Mouse (Mus musculus): ENCODE data around the gene Olfr993. TPM values are rescaled to one million over a fixed set of nuclear protein-coding genes. Genes with fewer than 3 reads are reported as not detected.

The Olfr993 gene
- total RNA-seq (2014; rRNA removed) (not detected in 2 replicates), polyA plus RNA-seq (2012; rRNA removed) (not detected in 2 replicates)

DNA sequence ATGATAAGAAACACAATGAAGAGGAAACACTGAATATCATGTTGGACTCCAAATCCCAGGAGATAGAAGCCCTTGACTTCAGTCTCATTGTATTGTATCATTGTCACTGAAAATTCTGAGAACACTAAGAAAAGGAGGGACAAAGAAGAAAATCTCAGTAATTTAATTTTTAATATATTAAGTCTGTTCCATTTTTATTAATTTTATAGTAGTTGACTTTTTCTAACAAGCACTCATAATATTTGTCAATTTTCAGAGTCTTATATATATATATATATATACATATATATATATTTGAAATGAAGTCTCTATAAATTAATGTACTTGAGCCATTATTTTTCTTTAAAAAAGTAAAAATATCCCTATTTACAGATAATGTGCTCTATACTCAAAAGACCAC is at the start of gene Olfr993:
Olfr993 (minus strand) TSS at position 101 of the 400 bp plus-strand sequence.
- TF ChIP-seq POLR2A (IDR thresholded peaks at IDR 0.05; ENCODE audit: extremely low read depth, insufficient read depth, low read length) (no peak), CTCF (IDR thresholded peaks at IDR 0.05; ENCODE audit: low read depth, low read length) (no peak)
- Histone ChIP-seq H3K9ac (ENCODE audit: low read depth, low read length) (no peak within 1 kb of the TSS), H3K27me3 (ENCODE audit: control insufficient read depth, insufficient read depth, low read length) (no peaks in the 10 kb centered on the region), H3K36me3 (ENCODE audit: control insufficient read depth, insufficient read depth, low read length) (no peaks in the 10 kb centered on the region), H3K27ac (replicated peaks; ENCODE audit: insufficient read depth, low read depth, low read length) (no peak within 1 kb of the TSS), H3K4me1 (ENCODE audit: control insufficient read depth, insufficient read depth, low read length) (no peaks in the 10 kb centered on the region), H3K4me3 (ENCODE audit: insufficient read depth, low read depth, low read length) (no peak within 1 kb of the TSS), H3K79me2 (ENCODE audit: control insufficient read depth, insufficient read depth, low read length) (no peaks in the 10 kb centered on the region)
- DNase-seq (ENCODE audit: extremely low read depth, low read depth, low spot score), result no peak

DNA sequence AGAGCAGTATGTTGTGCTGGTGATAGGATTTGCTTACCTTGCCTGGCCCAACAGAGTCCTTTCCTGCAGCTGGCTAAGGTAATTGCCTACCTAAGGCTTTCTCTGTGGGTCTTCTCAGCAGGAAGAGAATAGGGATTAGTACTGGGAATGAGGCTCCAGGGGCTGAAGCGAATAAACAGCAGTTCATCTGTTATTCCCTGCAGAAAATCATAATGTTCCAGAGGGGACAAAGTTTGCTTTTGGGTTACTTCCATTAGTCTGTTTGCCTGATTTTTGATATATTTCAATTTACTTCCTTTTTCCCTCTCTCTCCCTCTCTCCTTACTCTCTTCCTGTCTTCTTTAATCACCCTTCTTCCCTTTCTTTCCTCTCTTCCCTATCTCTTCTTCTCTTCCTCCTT is 28.9 kb upstream of the Olfr993 start, which contains the start of gene Olfr995:
Olfr995 (minus strand) TSS at position 101 of the 400 bp plus-strand sequence.
- H3K27ac ChIP-seq (replicated peaks; ENCODE audit: insufficient read depth, low read depth, low read length), result no peak within 1 kb of the TSS
- no peak within 1 kb of the TSS for H3K4me3 ChIP-seq (ENCODE audit: insufficient read depth, low read depth, low read length)
- no peaks in the 10 kb centered on the region for H3K36me3 ChIP-seq (ENCODE audit: control insufficient read depth, insufficient read depth, low read length)
- H3K4me1 ChIP-seq (ENCODE audit: control insufficient read depth, insufficient read depth, low read length), result no peaks in the 10 kb centered on the region
- no peak within 1 kb of the TSS for H3K9ac ChIP-seq (ENCODE audit: low read depth, low read length)
- no peaks in the 10 kb centered on the region for H3K27me3 ChIP-seq (ENCODE audit: control insufficient read depth, insufficient read depth, low read length)
- H3K79me2 ChIP-seq (ENCODE audit: control insufficient read depth, insufficient read depth, low read length), result no peaks in the 10 kb centered on the region
- TF ChIP-seq CTCF (IDR thresholded peaks at IDR 0.05; ENCODE audit: low read depth, low read length) (no peak), POLR2A (IDR thresholded peaks at IDR 0.05; ENCODE audit: extremely low read depth, insufficient read depth, low read length) (no peak)
- WGBS, result 19% methylated on average over 1 of the region's 1 CpGs
- no peak for DNase-seq (ENCODE audit: extremely low read depth, low read depth, low spot score)

- no peaks in the 10 kb centered on the region for H3K36me3 ChIP-seq (ENCODE audit: control insufficient read depth, insufficient read depth, low read length)
- DNase-seq (ENCODE audit: extremely low read depth, low read depth, low spot score), result no peak
- no peak overlapping the region for H3K27ac ChIP-seq (replicated peaks; ENCODE audit: insufficient read depth, low read depth, low read length)
- TF ChIP-seq POLR2A (IDR thresholded peaks at IDR 0.05; ENCODE audit: extremely low read depth, insufficient read depth, low read length) (no peak), CTCF (IDR thresholded peaks at IDR 0.05; ENCODE audit: low read depth, low read length) (no peak)
- no peak overlapping the region for H3K9ac ChIP-seq (ENCODE audit: low read depth, low read length)
- H3K4me3 ChIP-seq (ENCODE audit: insufficient read depth, low read depth, low read length), result no peak overlapping the region
- H3K27me3 ChIP-seq (ENCODE audit: control insufficient read depth, insufficient read depth, low read length), result no peaks in the 10 kb centered on the region
- no peaks in the 10 kb centered on the region for H3K4me1 ChIP-seq (ENCODE audit: control insufficient read depth, insufficient read depth, low read length)
- H3K79me2 ChIP-seq (ENCODE audit: control insufficient read depth, insufficient read depth, low read length), result no peaks in the 10 kb centered on the region
These were observed 27.9 kb upstream of the Olfr993 start for GRCm38 (mm10) chr2:85442546-85442945.

DNA sequence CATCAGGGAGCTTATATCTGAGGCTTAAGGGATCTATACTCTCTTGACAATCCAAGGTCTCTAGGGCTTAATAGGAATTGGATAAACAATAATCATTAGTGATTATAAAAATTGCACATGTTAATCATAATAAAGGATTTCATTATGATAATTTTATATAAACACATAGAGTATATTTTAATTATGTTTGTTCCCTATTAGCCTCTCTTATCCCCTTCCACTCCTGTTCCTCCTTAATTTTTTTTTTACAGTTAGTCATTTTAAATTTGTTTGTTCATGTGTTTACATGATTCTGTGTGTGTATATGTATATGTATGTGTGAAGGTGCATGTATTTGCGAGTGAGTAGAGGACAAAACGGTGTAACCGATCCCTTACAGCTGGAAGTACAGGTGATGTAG is 21.7 kb upstream of the Olfr993 start, which contains the start of gene Olfr994:
Olfr994 (minus strand) TSS at position 101 of the 400 bp plus-strand sequence.
- H3K27me3 ChIP-seq (ENCODE audit: control insufficient read depth, insufficient read depth, low read length), result no peaks in the 10 kb centered on the region
- no peak within 1 kb of the TSS for H3K27ac ChIP-seq (replicated peaks; ENCODE audit: insufficient read depth, low read depth, low read length)
- H3K4me1 ChIP-seq (ENCODE audit: control insufficient read depth, insufficient read depth, low read length), result no peaks in the 10 kb centered on the region
- H3K4me3 ChIP-seq (ENCODE audit: insufficient read depth, low read depth, low read length), result no peak within 1 kb of the TSS
- TF ChIP-seq CTCF (IDR thresholded peaks at IDR 0.05; ENCODE audit: low read depth, low read length), result no peak
- TF ChIP-seq POLR2A (IDR thresholded peaks at IDR 0.05; ENCODE audit: extremely low read depth, insufficient read depth, low read length), result no peak
- no peak for DNase-seq (ENCODE audit: extremely low read depth, low read depth, low spot score)
- H3K9ac ChIP-seq (ENCODE audit: low read depth, low read length), result no peak within 1 kb of the TSS
- no peaks in the 10 kb centered on the region for H3K36me3 ChIP-seq (ENCODE audit: control insufficient read depth, insufficient read depth, low read length)
- no peaks in the 10 kb centered on the region for H3K79me2 ChIP-seq (ENCODE audit: control insufficient read depth, insufficient read depth, low read length)
- WGBS, result 84% methylated on average over 3 of the region's 3 CpGs

DNA sequence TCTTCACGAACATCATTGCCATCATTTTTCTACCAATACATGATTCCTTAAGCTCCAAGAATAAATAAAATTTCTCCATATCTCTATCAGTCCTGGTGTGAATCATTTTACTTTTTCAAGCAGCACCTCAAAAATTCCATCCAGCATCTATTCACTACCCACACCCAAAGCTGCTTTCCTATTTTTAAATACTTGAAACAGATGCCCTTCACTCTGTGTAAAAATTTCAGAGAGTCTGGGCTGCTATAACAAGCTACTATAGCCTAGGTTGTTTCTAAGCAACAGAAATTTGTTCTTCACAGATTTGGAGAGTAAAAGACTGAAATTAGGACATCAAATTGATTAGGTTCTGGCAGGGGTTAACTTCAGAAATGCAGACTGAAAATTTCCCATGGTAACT is 11.2 kb upstream of the Olfr993 start:
- no peaks in the 10 kb centered on the region for H3K36me3 ChIP-seq (ENCODE audit: control insufficient read depth, insufficient read depth, low read length)
- H3K27me3 ChIP-seq (ENCODE audit: control insufficient read depth, insufficient read depth, low read length), result no peaks in the 10 kb centered on the region
- no peak overlapping the region for H3K4me3 ChIP-seq (ENCODE audit: insufficient read depth, low read depth, low read length)
- no peak for TF ChIP-seq CTCF (IDR thresholded peaks at IDR 0.05; ENCODE audit: low read depth, low read length)
- TF ChIP-seq POLR2A (IDR thresholded peaks at IDR 0.05; ENCODE audit: extremely low read depth, insufficient read depth, low read length), result no peak
- no peaks in the 10 kb centered on the region for H3K4me1 ChIP-seq (ENCODE audit: control insufficient read depth, insufficient read depth, low read length)
- no peak overlapping the region for H3K9ac ChIP-seq (ENCODE audit: low read depth, low read length)
- no peaks in the 10 kb centered on the region for H3K79me2 ChIP-seq (ENCODE audit: control insufficient read depth, insufficient read depth, low read length)
- H3K27ac ChIP-seq (replicated peaks; ENCODE audit: insufficient read depth, low read depth, low read length), result no peak overlapping the region
- DNase-seq (ENCODE audit: extremely low read depth, low read depth, low spot score), result no peak
- WGBS, result 74% methylated on average over 1 of the region's 1 CpGs

DNA sequence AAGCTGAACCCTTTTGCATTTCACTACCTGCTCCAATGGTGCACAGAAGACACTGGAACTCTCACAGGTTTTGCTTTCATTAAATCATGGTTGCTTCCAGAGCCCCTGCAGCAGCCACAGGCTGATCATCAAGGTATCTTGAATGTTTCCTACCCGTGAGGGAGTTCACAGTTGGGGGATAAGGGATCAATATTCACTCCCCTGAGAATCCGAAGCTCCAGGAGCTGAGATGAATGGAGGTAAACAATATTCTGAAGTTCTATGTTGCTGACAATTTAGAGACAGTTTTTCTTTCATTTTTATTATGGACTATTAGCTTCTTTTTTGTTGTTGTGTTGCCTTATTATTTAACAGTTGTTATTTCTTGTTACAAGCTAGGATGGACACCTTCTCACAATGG is 5.3 kb downstream of the Olfr993 start, which contains the start of gene Olfr992:
Olfr992 (minus strand) TSS at position 101 of the 400 bp plus-strand sequence.
- no peak within 1 kb of the TSS for H3K9ac ChIP-seq (ENCODE audit: low read depth, low read length)
- WGBS, result 29% methylated on average over 2 of the region's 2 CpGs
- H3K27me3 ChIP-seq (ENCODE audit: control insufficient read depth, insufficient read depth, low read length), result no peaks in the 10 kb centered on the region
- no peak within 1 kb of the TSS for H3K27ac ChIP-seq (replicated peaks; ENCODE audit: insufficient read depth, low read depth, low read length)
- H3K4me1 ChIP-seq (ENCODE audit: control insufficient read depth, insufficient read depth, low read length), result no peaks in the 10 kb centered on the region
- no peak for DNase-seq (ENCODE audit: extremely low read depth, low read depth, low spot score)
- no peaks in the 10 kb centered on the region for H3K36me3 ChIP-seq (ENCODE audit: control insufficient read depth, insufficient read depth, low read length)
- no peak within 1 kb of the TSS for H3K4me3 ChIP-seq (ENCODE audit: insufficient read depth, low read depth, low read length)
- TF ChIP-seq POLR2A (IDR thresholded peaks at IDR 0.05; ENCODE audit: extremely low read depth, insufficient read depth, low read length), result no peak
- no peak for TF ChIP-seq CTCF (IDR thresholded peaks at IDR 0.05; ENCODE audit: low read depth, low read length)
- no peaks in the 10 kb centered on the region for H3K79me2 ChIP-seq (ENCODE audit: control insufficient read depth, insufficient read depth, low read length)

Other genes starting within 250 kb of the Olfr993 start
- gene Lrrc55, start 217.7 kb downstream of the Olfr993 start, total RNA-seq (2014; rRNA removed), result 0.07 TPM in 1 of 2 replicates, not detected in the other
- gene Lrrc55, start 217.7 kb downstream of the Olfr993 start, polyA plus RNA-seq (2012; rRNA removed), result not detected in 2 replicates
- gene Olfr987, start 75.6 kb downstream of the Olfr993 start, total RNA-seq (2014; rRNA removed), result not detected in 2 replicates
- gene Olfr987, start 75.6 kb downstream of the Olfr993 start, polyA plus RNA-seq (2012; rRNA removed), result not detected in 2 replicates
- not detected in 2 replicates for gene Olfr988, start 51.6 kb downstream of the Olfr993 start, total RNA-seq (2014; rRNA removed)
- not detected in 2 replicates for gene Olfr988, start 51.6 kb downstream of the Olfr993 start, polyA plus RNA-seq (2012; rRNA removed)
- gene Olfr992, start 5.4 kb downstream of the Olfr993 start, total RNA-seq (2014; rRNA removed), result not detected in 2 replicates
- not detected in 2 replicates for gene Olfr992, start 5.4 kb downstream of the Olfr993 start, polyA plus RNA-seq (2012; rRNA removed)
- not detected in 2 replicates for gene Olfr994, start 21.6 kb upstream of the Olfr993 start, total RNA-seq (2014; rRNA removed)
- not detected in 2 replicates for gene Olfr994, start 21.6 kb upstream of the Olfr993 start, polyA plus RNA-seq (2012; rRNA removed)
- not detected in 2 replicates for gene Olfr995, start 28.8 kb upstream of the Olfr993 start, total RNA-seq (2014; rRNA removed)
- gene Olfr995, start 28.8 kb upstream of the Olfr993 start, polyA plus RNA-seq (2012; rRNA removed), result not detected in 2 replicates
- gene 4833423E24Rik, start 104.1 kb upstream of the Olfr993 start, total RNA-seq (2014; rRNA removed), result not detected in 2 replicates
- gene 4833423E24Rik, start 104.1 kb upstream of the Olfr993 start, polyA plus RNA-seq (2012; rRNA removed), result not detected in 2 replicates
- gene Olfr996, start 164.3 kb upstream of the Olfr993 start, total RNA-seq (2014; rRNA removed), result not detected in 2 replicates
- not detected in 2 replicates for gene Olfr996, start 164.3 kb upstream of the Olfr993 start, polyA plus RNA-seq (2012; rRNA removed)
- not detected in 2 replicates for gene Olfr998, start 174.1 kb upstream of the Olfr993 start, total RNA-seq (2014; rRNA removed)
- gene Olfr998, start 174.1 kb upstream of the Olfr993 start, polyA plus RNA-seq (2012; rRNA removed), result not detected in 2 replicates
- gene Olfr1000, start 197.0 kb upstream of the Olfr993 start, total RNA-seq (2014; rRNA removed), result not detected in 2 replicates
- gene Olfr1000, start 197.0 kb upstream of the Olfr993 start, polyA plus RNA-seq (2012; rRNA removed), result not detected in 2 replicates
- not detected in 2 replicates for gene Olfr1002, start 235.8 kb upstream of the Olfr993 start, total RNA-seq (2014; rRNA removed)
- not detected in 2 replicates for gene Olfr1002, start 235.8 kb upstream of the Olfr993 start, polyA plus RNA-seq (2012; rRNA removed)
- not detected in 2 replicates for gene Olfr154, start 249.6 kb upstream of the Olfr993 start, total RNA-seq (2014; rRNA removed)
- gene Olfr154, start 249.6 kb upstream of the Olfr993 start, polyA plus RNA-seq (2012; rRNA removed), result not detected in 2 replicates